Mouse (Mus musculus) CH12.LX (cell line): ENCODE data around the gene Slc30a2. TPM values are rescaled to one million over a fixed set of nuclear protein-coding genes. Genes with fewer than 3 reads are reported as not detected.

Experiments
- DNase-seq: peaks from one replicate; pipeline ENCODE4 v3.0.0-alpha.2; 2013; ENCODE audit errors: extremely low read depth
- H3K27ac ChIP-seq: 2 replicates; pipeline ENCODE4 v1.5.1; 2012; ENCODE audit warnings: low read depth, mild to moderate bottlenecking, control low read depth, moderate library complexity; ENCODE audit not compliant: insufficient read depth
- H3K27me3 ChIP-seq: replicated peaks from 2 replicates; pipeline ENCODE3; 2012; ENCODE audit warnings: inconsistent platforms
- H3K36me3 ChIP-seq, 2 experiments: replicated peaks in 1 of 2; 2 replicates each; pipeline versions ENCODE3 to v1.6.1; 2012; ENCODE audit warnings: inconsistent platforms in 1 of 2, low read length in 1 of 2, mild to moderate bottlenecking in 1 of 2, mixed read lengths in 1 of 2, moderate library complexity in 1 of 2; ENCODE audit not compliant: control insufficient read depth in 1 of 2, insufficient read depth in 1 of 2
- H3K4me1 ChIP-seq, 2 experiments: 2 replicates each; pipeline ENCODE4 v1.6.1; 2012; ENCODE audit warnings: inconsistent platforms in 1 of 2, moderate library complexity in 1 of 2; ENCODE audit not compliant: insufficient read depth in 2 of 2, control insufficient read depth in 1 of 2
- H3K4me2 ChIP-seq: 2 replicates; pipeline ENCODE4 v1.6.1; 2012; ENCODE audit warnings: low read depth, mild to moderate bottlenecking, control low read depth; ENCODE audit not compliant: poor library complexity, insufficient read depth, severe bottlenecking
- H3K4me3 ChIP-seq, 3 experiments: fragments of 150-350 bp in 1 of 3; sonication (generic) in 1 of 3; replicated peaks in 1 of 3; 2 replicates each; pipeline versions ENCODE3 to v1.5.1; 2011 to 2012; ENCODE audit warnings: low read depth in 2 of 3, low read length in 2 of 3, mild to moderate bottlenecking in 2 of 3, moderate library complexity in 2 of 3, control low read depth in 1 of 3, improper control_type of control experiment in 1 of 3, inconsistent platforms in 1 of 3, mixed read lengths in 1 of 3; ENCODE audit not compliant: poor library complexity in 1 of 3
- H3K79me2 ChIP-seq: replicated peaks from 2 replicates; pipeline ENCODE4 v1.6.1; 2012; ENCODE audit warnings: mild to moderate bottlenecking, moderate library complexity; ENCODE audit not compliant: control insufficient read depth, poor library complexity, insufficient read depth, severe bottlenecking; ENCODE audit errors: extremely low read depth
- H3K9ac ChIP-seq: 2 replicates; pipeline ENCODE4 v1.6.1; 2012; ENCODE audit warnings: low read depth, mild to moderate bottlenecking, control low read depth, moderate library complexity; ENCODE audit not compliant: insufficient read depth
- H3K9me3 ChIP-seq: replicated peaks from 2 replicates; pipeline ENCODE3; 2012; ENCODE audit warnings: low read length, inconsistent platforms, mixed read lengths
- BHLHE40 ChIP-seq: IDR thresholded peaks from 2 replicates; pipeline ENCODE4 v1.6.1; 2011; ENCODE audit warnings: mild to moderate bottlenecking, low read depth, low read length, improper control_type of control experiment
- CHD2 ChIP-seq: IDR thresholded peaks from 2 replicates; pipeline ENCODE4 v1.6.1; 2011; ENCODE audit warnings: low read length, improper control_type of control experiment
- E2F4 ChIP-seq: IDR thresholded peaks from 2 replicates; pipeline ENCODE4 v1.6.1; 2011; ENCODE audit warnings: low read depth, low read length, improper control_type of control experiment; ENCODE audit not compliant: insufficient replicate concordance
- EP300 ChIP-seq: IDR thresholded peaks from 2 replicates; pipeline ENCODE4 v1.6.1; 2011; ENCODE audit warnings: low read length, improper control_type of control experiment
- ETS1 ChIP-seq: conservative IDR thresholded peaks from 2 replicates; pipeline ENCODE4 v1.6.1; 2012; ENCODE audit warnings: low read depth, mild to moderate bottlenecking, inconsistent platforms, low read length, improper control_type of control experiment, moderate library complexity
- HCFC1 ChIP-seq: IDR thresholded peaks from 2 replicates; pipeline ENCODE4 v1.6.1; 2012; ENCODE audit warnings: low read depth, mild to moderate bottlenecking, inconsistent platforms, low read length, improper control_type of control experiment
- MAFK ChIP-seq: IDR thresholded peaks from 2 replicates; pipeline ENCODE4 v1.6.1; 2011; ENCODE audit warnings: low read length, improper control_type of control experiment; ENCODE audit not compliant: insufficient replicate concordance
- MEF2A ChIP-seq: IDR thresholded peaks from 2 replicates; pipeline ENCODE4 v1.6.1; 2014; ENCODE audit warnings: low read depth, mild to moderate bottlenecking, inconsistent platforms, low read length, improper control_type of control experiment, borderline replicate concordance
- MXI1 ChIP-seq: IDR thresholded peaks from 2 replicates; pipeline ENCODE4 v1.6.1; 2011; ENCODE audit warnings: mild to moderate bottlenecking, low read depth, low read length, improper control_type of control experiment
- MYC ChIP-seq: IDR thresholded peaks from 2 replicates; pipeline ENCODE4 v1.6.1; 2011; ENCODE audit warnings: low read depth, mild to moderate bottlenecking, improper control_type of control experiment, low read length
- NELFE ChIP-seq: IDR thresholded peaks from 2 replicates; pipeline ENCODE4 v1.6.1; 2011; ENCODE audit warnings: low read depth, low read length, improper control_type of control experiment
- NRF1 ChIP-seq: IDR thresholded peaks from 2 replicates; pipeline ENCODE4 v1.6.1; 2014; ENCODE audit warnings: low read depth, mild to moderate bottlenecking, inconsistent platforms, low read length, improper control_type of control experiment, moderate library complexity
- PAX5 ChIP-seq: IDR thresholded peaks from 2 replicates; pipeline ENCODE4 v1.6.1; 2012; ENCODE audit warnings: low read length, inconsistent platforms, mixed read lengths
- POLR2A ChIP-seq: IDR thresholded peaks from 2 replicates; pipeline ENCODE4 v1.6.1; 2011; ENCODE audit warnings: low read depth, mild to moderate bottlenecking, improper control_type of control experiment, low read length
- POLR2AphosphoS2 ChIP-seq: IDR thresholded peaks from 2 replicates; pipeline ENCODE4 v1.6.1; 2011; ENCODE audit warnings: low read depth, low read length, improper control_type of control experiment
- RAD21 ChIP-seq: IDR thresholded peaks from 2 replicates; pipeline ENCODE4 v1.6.1; 2011; ENCODE audit warnings: low read depth, mild to moderate bottlenecking, low read length, improper control_type of control experiment, moderate library complexity
- RCOR1 ChIP-seq: conservative IDR thresholded peaks from 2 replicates; pipeline ENCODE4 v1.6.1; 2012; ENCODE audit warnings: low read depth, mild to moderate bottlenecking, inconsistent platforms, low read length, improper control_type of control experiment
- SMC3 ChIP-seq: IDR thresholded peaks from 2 replicates; pipeline ENCODE4 v1.6.1; 2011; ENCODE audit warnings: low read depth, low read length, improper control_type of control experiment
- ZMIZ1 ChIP-seq: IDR thresholded peaks from 2 replicates; pipeline ENCODE4 v1.6.1; 2012; ENCODE audit warnings: low read depth, mild to moderate bottlenecking, inconsistent platforms, low read length, improper control_type of control experiment
- ZNF384 ChIP-seq: IDR thresholded peaks from 2 replicates; pipeline ENCODE4 v1.6.1; 2012; ENCODE audit warnings: low read depth, low read length, improper control_type of control experiment, inconsistent platforms
- dilution Hi-C: fragments of 300-500 bp; cut with MboI; formaldehyde crosslinking; loops from 2 replicates; pipeline ENCODE4 v1.14.3; 2020; ENCODE audit warnings: low sequenced_read_pairs; ENCODE audit not compliant: extremely low pct_unique_long_range_greater_than_20kb, extremely low pct_ligation_motif_present
- in situ Hi-C: fragments of 300-500 bp; cut with MboI; formaldehyde crosslinking; loops from 3 replicates; pipeline ENCODE4 v1.14.3; 2019; ENCODE audit warnings: low sequenced_read_pairs, low pct_ligation_motif_present, low pct_unique_long_range_greater_than_20kb, mixed read lengths
- polyA plus RNA-seq: library from polyadenylated mRNA; unstranded; fragments of >175 nt; gene quantifications from 2 replicates; pipeline ENCODE4 v1.2.1, GENCODE M21; 2012; ENCODE audit warnings: low read depth; ENCODE audit not compliant: insufficient read length
- total RNA-seq, 2 experiments: library from RNA; depleted of rRNA; stranded (reverse); fragments of 300-350 nt in 1 of 2; fragments of >200 nt in 1 of 2; gene quantifications; 2 replicates each; pipeline ENCODE4 v1.2.3; 2012 to 2014

Gene Slc30a2
- total and polyA plus RNA-seq, 3 experiments, result 5.1 to 22.4 (median 8.9) TPM

DNA sequence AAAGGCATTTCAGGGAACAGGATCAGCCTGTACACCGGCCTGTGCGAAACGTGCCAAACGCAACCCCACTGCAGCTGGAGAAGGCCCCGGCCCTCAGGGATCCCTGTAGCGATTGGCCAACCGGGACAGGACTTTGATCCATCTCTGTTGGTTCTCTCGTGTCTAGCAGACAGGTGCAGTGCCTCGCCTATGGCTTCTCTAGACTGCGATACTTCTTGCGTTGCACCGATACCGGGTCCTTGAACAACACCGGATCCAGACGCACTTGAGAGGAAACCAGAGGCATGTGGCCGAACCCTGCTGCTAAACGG lies 14.4 kb downstream of the Slc30a2 start:
- no peak overlapping the region for H3K4me3 ChIP-seq
- in situ Hi-C loops, result no loop called here
- TF ChIP-seq POLR2AphosphoS2 (no peak), ETS1 (no peak)
- TF ChIP-seq, all 38 proteins: peak for 0
- no peak overlapping the region for H3K9ac ChIP-seq
- no peak for DNase-seq
- peaks cover 0 to 17% of the 10 kb centered on the region in 2 experiments for H3K36me3 ChIP-seq
- no peaks in the 10 kb centered on the region for H3K79me2 ChIP-seq
- H3K27me3 ChIP-seq, result no peaks in the 10 kb centered on the region
- H3K27ac ChIP-seq, result no peak overlapping the region
- no peaks in the 10 kb centered on the region for H3K9me3 ChIP-seq
- dilution Hi-C loops, result no loop called here
- peaks cover 23 to 56% of the 10 kb centered on the region in 2 experiments for H3K4me1 ChIP-seq
- H3K4me2 ChIP-seq, result no peak overlapping the region

DNA sequence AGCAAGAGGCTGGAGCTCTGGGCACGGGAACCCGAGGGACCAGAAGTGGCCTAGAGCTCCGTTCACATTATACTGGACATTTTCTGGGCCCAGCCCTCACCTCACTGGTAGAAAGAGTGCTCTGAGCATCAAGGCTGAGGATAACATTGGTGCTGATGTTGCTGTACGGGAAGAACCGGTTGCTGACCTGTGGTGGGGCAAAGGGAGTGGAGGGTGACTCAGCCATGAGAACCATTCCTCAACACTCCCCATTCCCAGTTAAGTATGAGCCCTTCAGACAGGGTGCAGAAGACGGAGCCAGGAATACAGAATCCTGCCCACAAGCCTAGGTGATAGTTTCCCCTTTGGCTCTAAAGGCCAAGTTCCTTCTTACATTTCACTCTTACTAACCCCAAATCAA lies 16.7 kb downstream of the Slc30a2 start:
- in situ Hi-C loops (no loop called here), dilution Hi-C loops (no loop called here)
- no peaks in the 10 kb centered on the region for H3K9me3 ChIP-seq
- H3K4me1 ChIP-seq, result peaks cover 15 to 61% of the 10 kb centered on the region in 2 experiments
- no peak overlapping the region for H3K4me2 ChIP-seq
- no peak overlapping the region for H3K4me3 ChIP-seq
- H3K36me3 ChIP-seq, result peaks cover 0 to 17% of the 10 kb centered on the region in 2 experiments
- no peak for TF ChIP-seq PAX5
- TF ChIP-seq SMC3, result no peak
- no peak for TF ChIP-seq MEF2A
- TF ChIP-seq RCOR1, result no peak
- TF ChIP-seq E2F4, result no peak
- TF ChIP-seq NRF1, result no peak
- no peak for TF ChIP-seq HCFC1
- TF ChIP-seq ZMIZ1, result no peak
- TF ChIP-seq BHLHE40, result no peak
- no peak for TF ChIP-seq RAD21
- TF ChIP-seq CHD2, result no peak
- no peak for TF ChIP-seq MYC
- TF ChIP-seq POLR2A, result no peak
- no peak for TF ChIP-seq MAFK
- no peak for TF ChIP-seq EP300
- TF ChIP-seq NELFE, result no peak
- TF ChIP-seq MXI1, result no peak
- TF ChIP-seq ZNF384, result no peak
- H3K27me3 ChIP-seq, result no peaks in the 10 kb centered on the region
- no peak overlapping the region for H3K27ac ChIP-seq
- H3K79me2 ChIP-seq, result no peaks in the 10 kb centered on the region
- DNase-seq, result no peak
- no peak overlapping the region for H3K9ac ChIP-seq
